Mouse (Mus musculus): ENCODE data around the gene Zfp607a.

DNA sequence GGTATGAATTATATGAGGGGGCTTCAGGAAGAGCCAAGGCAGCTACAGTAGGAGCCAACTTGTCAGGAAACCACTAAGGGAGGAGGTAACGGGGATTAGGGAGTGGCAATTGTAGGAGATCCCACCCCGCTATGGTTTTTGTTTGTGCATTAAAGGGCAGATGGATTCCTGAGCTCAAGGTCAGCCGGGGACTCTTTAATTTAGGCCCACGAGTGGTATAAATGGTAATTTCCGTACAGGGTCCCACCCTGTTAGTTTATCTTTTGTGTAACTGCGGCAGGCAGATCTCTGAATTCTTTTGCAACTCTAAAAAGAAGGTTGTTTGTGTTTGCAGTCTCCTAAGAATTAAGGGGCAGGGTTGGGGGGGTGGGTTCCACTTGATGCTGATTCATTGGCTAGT lies 17.2 kb upstream of the Zfp607a start:
- TF ChIP-seq TCF3 (IDR thresholded peaks at IDR 0.05; ENCODE audit: insufficient read length, low read depth) (no peak), MAX (IDR thresholded peaks at IDR 0.05; ENCODE audit: low read depth) (no peak), USF1 (IDR thresholded peaks at IDR 0.05; ENCODE audit: low read depth) (no peak), POLR2AphosphoS2 (IDR thresholded peaks at IDR 0.05; ENCODE audit: insufficient read length, low read depth) (no peak)

Data from myocyte (in vitro differentiated cells).